27 mouse cellular contexts compared by ENCODE assay signal in genomic region chr11:58784182-58784581, GRCm38 (mm10). TPM values are rescaled to one million over a fixed set of nuclear protein-coding genes. Genes with fewer than 3 reads are reported as not detected.
DNase-seq lines count a peak whose midpoint lies in the region; ATAC-seq and TF ChIP-seq lines count a peak whose summit lies in the region.
"Had no signal": no experiment of that assay in that cellular context is flagged by ENCODE, and none has a peak within 500 bp of the region (broad histone marks: within the 10 kb centered on the region; RNA-seq: fewer than 3 reads in every experiment).

No protein-coding gene starts in this region.

- no peaks in the 10 kb centered on the region for H3K9me3 ChIP-seq in heart, embryonic 16.5 days (replicated peaks; ENCODE audit: control insufficient read depth, low read length)
- no peaks in the 10 kb centered on the region for H3K9me3 ChIP-seq in heart, embryonic 11.5 days (replicated peaks; ENCODE audit: control insufficient read depth, low read length)
- H3K9me3 ChIP-seq in heart, postnatal 0 days (replicated peaks; ENCODE audit: control insufficient read depth, low read length), result no peaks in the 10 kb centered on the region
- no peaks in the 10 kb centered on the region for H3K9me3 ChIP-seq in intestine, embryonic 14.5 days (ENCODE audit: control insufficient read depth, low read length)
- H3K9me3 ChIP-seq in intestine, embryonic 16.5 days (ENCODE audit: control insufficient read depth, low read length), result no peaks in the 10 kb centered on the region
- H3K9me3 ChIP-seq: G1E had no signal

- TF ChIP-seq EP300 in heart, postnatal 0 days (IDR thresholded peaks at IDR 0.05; ENCODE audit: low read depth), result no peak

- peak; percentile 58 for ATAC-seq in heart, embryonic 16.5 days (replicated peaks; ENCODE audit: extremely low read depth, insufficient read depth, low FRiP score)
- ATAC-seq in heart, embryonic 11.5 days (replicated peaks; ENCODE audit: insufficient number of reproducible peaks, low FRiP score, low TSS enrichment), result no peak
- ATAC-seq in heart, postnatal 0 days (ENCODE audit: insufficient read depth, low read depth), result peak; percentile 53
- ATAC-seq in intestine, embryonic 14.5 days (replicated peaks; ENCODE audit: low FRiP score, low TSS enrichment, low read depth), result no peak
- no peak for ATAC-seq in intestine, embryonic 16.5 days
- ATAC-seq: activated CD4-positive, CD25-positive, alpha-beta regulatory T cell, adult 4 months; CD4-positive, CD25-positive, alpha-beta regulatory T cell, adult 4 months; Patski had no signal

- H3K36me3 ChIP-seq in heart, embryonic 16.5 days (ENCODE audit: control insufficient read depth, insufficient read depth), result no peaks in the 10 kb centered on the region
- no peaks in the 10 kb centered on the region for H3K36me3 ChIP-seq in heart, embryonic 11.5 days (ENCODE audit: control insufficient read depth, insufficient read depth, low read length)
- H3K36me3 ChIP-seq in heart, postnatal 0 days (replicated peaks; ENCODE audit: control insufficient read depth, insufficient read depth, low read length), result no peaks in the 10 kb centered on the region
- H3K36me3 ChIP-seq in intestine, embryonic 14.5 days (ENCODE audit: control insufficient read depth, insufficient read depth, low read length), result no peaks in the 10 kb centered on the region
- no peaks in the 10 kb centered on the region for H3K36me3 ChIP-seq in intestine, embryonic 16.5 days (ENCODE audit: control insufficient read depth, insufficient read depth, low read length)
- H3K36me3 ChIP-seq: G1E had no signal

- TF ChIP-seq CTCF in heart, postnatal 0 days (IDR thresholded peaks at IDR 0.05; ENCODE audit: low read depth), result no peak

- intact Hi-C loops in heart, postnatal 36 days (cut with DNase I), result no loop called here

- H3K9ac ChIP-seq in heart, embryonic 16.5 days (ENCODE audit: low read length), result no peak overlapping the region
- no peak overlapping the region for H3K9ac ChIP-seq in heart, embryonic 11.5 days (ENCODE audit: low read depth, low read length)
- no peak overlapping the region for H3K9ac ChIP-seq in heart, postnatal 0 days (replicated peaks; ENCODE audit: low read depth, low read length)
- H3K9ac ChIP-seq in intestine, embryonic 14.5 days (ENCODE audit: low read length), result no peak overlapping the region
- H3K9ac ChIP-seq in intestine, embryonic 16.5 days (ENCODE audit: low read depth, low read length), result no peak overlapping the region

- peak; percentile 39 for DNase-seq in heart, postnatal 0 days (ENCODE audit: low spot score)
- DNase-seq in heart, postnatal 36 days, result no peak
- DNase-seq in intestine, embryonic 14.5 days (ENCODE audit: low spot score), result peak; percentile 16
- DNase-seq: adrenal gland, adult 2 months; adrenal gland, adult 8-10 months; adrenal gland, postnatal 10 days; adrenal gland, postnatal 14 days; adrenal gland, postnatal 25 days; adrenal gland, postnatal 36 days; B cell, adult 2 months; cerebellum, adult 11 months; cerebellum, adult 11-12 months; cerebellum, adult 18-20 months had no signal

- 60% methylated on average over 2 of the region's 2 CpGs for WGBS in heart, embryonic 16.5 days
- WGBS in heart, embryonic 11.5 days (ENCODE audit: insufficient replicate concordance), result 73% methylated on average over 2 of the region's 2 CpGs
- 41% methylated on average over 2 of the region's 2 CpGs for WGBS in heart, postnatal 0 days
- 82% methylated on average over 2 of the region's 2 CpGs for WGBS in intestine, embryonic 14.5 days
- 86% methylated on average over 2 of the region's 2 CpGs for WGBS in intestine, embryonic 16.5 days

- H3K27ac ChIP-seq in heart, embryonic 16.5 days (ENCODE audit: low read length), result no peak overlapping the region
- no peak overlapping the region for H3K27ac ChIP-seq in heart, embryonic 11.5 days (ENCODE audit: low read depth, low read length)
- no peak overlapping the region for H3K27ac ChIP-seq in heart, postnatal 0 days (ENCODE audit: low read depth)
- H3K27ac ChIP-seq in intestine, embryonic 14.5 days (ENCODE audit: low read depth), result no peak overlapping the region
- no peak overlapping the region for H3K27ac ChIP-seq in intestine, embryonic 16.5 days (ENCODE audit: low read length)

- no peak overlapping the region for H3K4me3 ChIP-seq in heart, embryonic 16.5 days (ENCODE audit: low read length)
- H3K4me3 ChIP-seq in heart, embryonic 11.5 days (ENCODE audit: low read depth, low read length), result no peak overlapping the region
- H3K4me3 ChIP-seq in heart, postnatal 0 days (ENCODE audit: low read depth, low read length), result no peak overlapping the region
- H3K4me3 ChIP-seq in intestine, embryonic 14.5 days (ENCODE audit: low read depth, low read length), result no peak overlapping the region
- H3K4me3 ChIP-seq in intestine, embryonic 16.5 days (ENCODE audit: low read length), result no peak overlapping the region

- no peaks in the 10 kb centered on the region for H3K27me3 ChIP-seq in heart, embryonic 16.5 days (ENCODE audit: control insufficient read depth, insufficient read depth, low read length)
- H3K27me3 ChIP-seq in heart, embryonic 11.5 days (ENCODE audit: control insufficient read depth, insufficient read depth, low read length), result no peaks in the 10 kb centered on the region
- H3K27me3 ChIP-seq in heart, postnatal 0 days (ENCODE audit: control insufficient read depth, insufficient read depth, low read length), result no peaks in the 10 kb centered on the region
- no peaks in the 10 kb centered on the region for H3K27me3 ChIP-seq in intestine, embryonic 14.5 days (replicated peaks; ENCODE audit: control insufficient read depth, insufficient read depth, low read length)
- no peaks in the 10 kb centered on the region for H3K27me3 ChIP-seq in intestine, embryonic 16.5 days (replicated peaks; ENCODE audit: control insufficient read depth, insufficient read depth, low read length)
- H3K27me3 ChIP-seq: CH12.LX, Patski had no signal

- no peak overlapping the region for H3K4me2 ChIP-seq in heart, embryonic 16.5 days (ENCODE audit: low read depth, low read length)
- H3K4me2 ChIP-seq in heart, embryonic 11.5 days, result no peak overlapping the region
- no peak overlapping the region for H3K4me2 ChIP-seq in heart, postnatal 0 days (ENCODE audit: low read depth, low read length)
- H3K4me2 ChIP-seq in intestine, embryonic 14.5 days (ENCODE audit: low read length), result no peak overlapping the region
- no peak overlapping the region for H3K4me2 ChIP-seq in intestine, embryonic 16.5 days (ENCODE audit: low read depth, low read length)

- peaks cover 2% of the 10 kb centered on the region; the same call in 1 of the 2 replicates for H3K4me1 ChIP-seq in heart, embryonic 16.5 days (ENCODE audit: control insufficient read depth, insufficient read depth, low read length)
- H3K4me1 ChIP-seq in heart, embryonic 11.5 days (ENCODE audit: control insufficient read depth, insufficient read depth, low read length), result peaks cover 3% of the 10 kb centered on the region; the same call in 1 of the 2 replicates
- peaks cover 9% of the 10 kb centered on the region for H3K4me1 ChIP-seq in heart, postnatal 0 days (ENCODE audit: control insufficient read depth, insufficient read depth)
- no peaks in the 10 kb centered on the region for H3K4me1 ChIP-seq in intestine, embryonic 14.5 days (replicated peaks; ENCODE audit: control insufficient read depth, insufficient read depth, low read length)
- H3K4me1 ChIP-seq in intestine, embryonic 16.5 days (ENCODE audit: control insufficient read depth, insufficient read depth, low read length), result no peaks in the 10 kb centered on the region

RNA-seq across cellular contexts. Expression of gene Olfr314, which starts 1.4 kb away (rescaled TPM):
- 0.11 TPM in 1 of 2 replicates, not detected in the other for polyA plus RNA-seq in heart, embryonic 16.5 days (2015; fragmentation: Nextera tagmentation; extraction: Ambion mirVana)
- not detected in 2 replicates for polyA plus RNA-seq in heart, embryonic 11.5 days (2014; fragmentation: Nextera tagmentation; extraction: Ambion mirVana)
- not detected in 2 replicates for total RNA-seq in heart, postnatal 0 days (2014; rRNA removed; ENCODE audit: low replicate concordance)
- not detected in 2 replicates for polyA plus RNA-seq in heart, postnatal 0 days (2015; fragmentation: Nextera tagmentation; extraction: Ambion mirVana)
- total RNA-seq in heart, postnatal 36 days (2021), result not detected
- polyA plus RNA-seq in intestine, embryonic 14.5 days (2014; fragmentation: Nextera tagmentation; extraction: Ambion mirVana), result not detected in 2 replicates
- polyA plus RNA-seq in intestine, embryonic 16.5 days (2015; fragmentation: Nextera tagmentation; extraction: Ambion mirVana), result not detected in 2 replicates
- total RNA-seq: adrenal gland, adult 18-20 months; adrenal gland, adult 2 months; adrenal gland, adult 8-10 months; adrenal gland, postnatal 10 days; adrenal gland, postnatal 14 days; adrenal gland, postnatal 25 days; adrenal gland, postnatal 36 days; adrenal gland, postnatal 4 days; CH12.LX; ES-E14; MEL had no signal
- polyA plus RNA-seq: activated CD4-positive, CD25-positive, alpha-beta regulatory T cell, adult 4 months; adrenal gland, adult 2 months; brain, embryonic 14.5 days; C2C12; CD4-positive, CD25-positive, alpha-beta regulatory T cell, adult 4 months; G1E; Patski had no signal

RNA-seq across cellular contexts. Expression of gene Olfr315, which starts 11.2 kb away (rescaled TPM):
- polyA plus RNA-seq in heart, embryonic 16.5 days (2015; fragmentation: Nextera tagmentation; extraction: Ambion mirVana), result not detected in 2 replicates
- not detected in 2 replicates for polyA plus RNA-seq in heart, embryonic 11.5 days (2014; fragmentation: Nextera tagmentation; extraction: Ambion mirVana)
- not detected in 2 replicates for total RNA-seq in heart, postnatal 0 days (2014; rRNA removed; ENCODE audit: low replicate concordance)
- polyA plus RNA-seq in heart, postnatal 0 days (2015; fragmentation: Nextera tagmentation; extraction: Ambion mirVana), result not detected in 2 replicates
- not detected for total RNA-seq in heart, postnatal 36 days (2021)
- not detected in 2 replicates for polyA plus RNA-seq in intestine, embryonic 14.5 days (2014; fragmentation: Nextera tagmentation; extraction: Ambion mirVana)
- polyA plus RNA-seq in intestine, embryonic 16.5 days (2015; fragmentation: Nextera tagmentation; extraction: Ambion mirVana), result not detected in 2 replicates
- total RNA-seq: adrenal gland, adult 18-20 months; adrenal gland, adult 2 months; adrenal gland, adult 8-10 months; adrenal gland, postnatal 10 days; adrenal gland, postnatal 14 days; adrenal gland, postnatal 25 days; adrenal gland, postnatal 36 days; adrenal gland, postnatal 4 days; CH12.LX; ES-E14; G1E; MEL had no signal
- polyA plus RNA-seq: activated CD4-positive, CD25-positive, alpha-beta regulatory T cell, adult 4 months; adrenal gland, adult 2 months; brain, embryonic 14.5 days; C2C12; CD4-positive, CD25-positive, alpha-beta regulatory T cell, adult 4 months; G1E; Patski had no signal

RNA-seq across cellular contexts. Expression of gene Fam183b, which starts 17.6 kb away (rescaled TPM):
- 1.5 and 2.5 TPM in 2 replicates for polyA plus RNA-seq in heart, embryonic 16.5 days (2015; fragmentation: Nextera tagmentation; extraction: Ambion mirVana)
- 0.52 and 0.58 TPM in 2 replicates for polyA plus RNA-seq in heart, embryonic 11.5 days (2014; fragmentation: Nextera tagmentation; extraction: Ambion mirVana)
- total RNA-seq in heart, postnatal 0 days (2014; rRNA removed; ENCODE audit: low replicate concordance), result not detected in 2 replicates
- 0.87 and 1.9 TPM in 2 replicates for polyA plus RNA-seq in heart, postnatal 0 days (2015; fragmentation: Nextera tagmentation; extraction: Ambion mirVana)
- total RNA-seq in heart, postnatal 36 days (2021), result not detected
- polyA plus RNA-seq in intestine, embryonic 14.5 days (2014; fragmentation: Nextera tagmentation; extraction: Ambion mirVana), result 40.1 and 47.1 TPM in 2 replicates
- 8.5 and 10.4 TPM in 2 replicates for polyA plus RNA-seq in intestine, embryonic 16.5 days (2015; fragmentation: Nextera tagmentation; extraction: Ambion mirVana)
- total RNA-seq: G1E, MEL had no signal
- polyA plus RNA-seq: activated CD4-positive, CD25-positive, alpha-beta regulatory T cell, adult 4 months; adrenal gland, adult 2 months; C2C12; G1E; Patski had no signal

RNA-seq across cellular contexts. Expression of gene Olfr313, which starts 30.6 kb away (rescaled TPM):
- polyA plus RNA-seq in heart, embryonic 16.5 days (2015; fragmentation: Nextera tagmentation; extraction: Ambion mirVana), result 0.09 and 0.12 TPM in 2 replicates
- polyA plus RNA-seq in heart, embryonic 11.5 days (2014; fragmentation: Nextera tagmentation; extraction: Ambion mirVana), result not detected in 2 replicates
- total RNA-seq in heart, postnatal 0 days (2014; rRNA removed; ENCODE audit: low replicate concordance), result 0.12 TPM in 1 of 2 replicates, not detected in the other
- 0.04 TPM in 1 of 2 replicates, not detected in the other for polyA plus RNA-seq in heart, postnatal 0 days (2015; fragmentation: Nextera tagmentation; extraction: Ambion mirVana)
- total RNA-seq in heart, postnatal 36 days (2021), result not detected
- polyA plus RNA-seq in intestine, embryonic 14.5 days (2014; fragmentation: Nextera tagmentation; extraction: Ambion mirVana), result not detected in 2 replicates
- not detected in 2 replicates for polyA plus RNA-seq in intestine, embryonic 16.5 days (2015; fragmentation: Nextera tagmentation; extraction: Ambion mirVana)
- total RNA-seq: adrenal gland, adult 18-20 months; adrenal gland, adult 2 months; adrenal gland, adult 8-10 months; adrenal gland, postnatal 10 days; adrenal gland, postnatal 14 days; adrenal gland, postnatal 25 days; adrenal gland, postnatal 36 days; adrenal gland, postnatal 4 days; ES-E14; MEL had no signal
- polyA plus RNA-seq: activated CD4-positive, CD25-positive, alpha-beta regulatory T cell, adult 4 months; adrenal gland, adult 2 months; brain, embryonic 14.5 days; C2C12; CD4-positive, CD25-positive, alpha-beta regulatory T cell, adult 4 months; G1E; Patski had no signal

RNA-seq across cellular contexts. Expression of gene Olfr316, which starts 31.6 kb away (rescaled TPM):
- polyA plus RNA-seq in heart, embryonic 16.5 days (2015; fragmentation: Nextera tagmentation; extraction: Ambion mirVana), result not detected in 2 replicates
- not detected in 2 replicates for polyA plus RNA-seq in heart, embryonic 11.5 days (2014; fragmentation: Nextera tagmentation; extraction: Ambion mirVana)
- total RNA-seq in heart, postnatal 0 days (2014; rRNA removed; ENCODE audit: low replicate concordance), result not detected in 2 replicates
- polyA plus RNA-seq in heart, postnatal 0 days (2015; fragmentation: Nextera tagmentation; extraction: Ambion mirVana), result not detected in 2 replicates
- total RNA-seq in heart, postnatal 36 days (2021), result not detected
- not detected in 2 replicates for polyA plus RNA-seq in intestine, embryonic 14.5 days (2014; fragmentation: Nextera tagmentation; extraction: Ambion mirVana)
- not detected in 2 replicates for polyA plus RNA-seq in intestine, embryonic 16.5 days (2015; fragmentation: Nextera tagmentation; extraction: Ambion mirVana)
- total RNA-seq: adrenal gland, adult 18-20 months; adrenal gland, adult 2 months; adrenal gland, adult 8-10 months; adrenal gland, postnatal 10 days; adrenal gland, postnatal 14 days; adrenal gland, postnatal 25 days; adrenal gland, postnatal 36 days; adrenal gland, postnatal 4 days; CH12.LX; ES-E14; MEL had no signal
- polyA plus RNA-seq: activated CD4-positive, CD25-positive, alpha-beta regulatory T cell, adult 4 months; adrenal gland, adult 2 months; brain, embryonic 14.5 days; C2C12; CD4-positive, CD25-positive, alpha-beta regulatory T cell, adult 4 months; G1E; Patski had no signal

Comparison
In these comparisons a context has a peak if more than half of its experiments do, and no peak if none do; other contexts are left out.
1. ATAC-seq: peak in heart, embryonic 16.5 days (single experiment) and heart, postnatal 0 days (single experiment); none in heart, embryonic 11.5 days (single experiment), intestine, embryonic 14.5 days (single experiment) and intestine, embryonic 16.5 days (single experiment).
2. DNase-seq: peak in heart, postnatal 0 days (single experiment) and intestine, embryonic 14.5 days (single experiment); none in heart, postnatal 36 days (0 of 2).